Mouse (Mus musculus) neural tube, embryonic 11.5 days (tissue): ENCODE measurements at regions not wholly inside any gene's neighbourhood (a gene's known extent, or its start where the extent isn't known, plus 50 kb on each side); places are given as distances from the start of the nearest gene placed in this dataset.
A peak's percentile ranks its signal among the peaks of the same experiment; 100 is the strongest.

Source experiments
- ATAC-seq: fragments of 200-750 bp; cut with Nextera tagmentation; 2 replicates; pipeline ENCODE4 v1.8.0; 2017; ENCODE audit warnings: moderate number of reproducible peaks, mild to moderate bottlenecking, moderate TSS enrichment, moderate library complexity; ENCODE audit not compliant: insufficient read depth, low FRiP score, low TSS enrichment
- DNase-seq: peaks from one replicate; pipeline ENCODE4 v3.0.0-alpha.2; 2015; ENCODE audit warnings: low spot score
- H3K27ac ChIP-seq: fragments of 300-500 bp; sonication (generic); 2 replicates; pipeline ENCODE4 v1.5.1; 2014; ENCODE audit warnings: low read depth, mild to moderate bottlenecking, low read length
- H3K27me3 ChIP-seq: fragments of 300-500 bp; sonication (generic); 2 replicates; pipeline ENCODE4 v1.6.1; 2014; ENCODE audit warnings: mild to moderate bottlenecking, low read length, mixed read lengths; ENCODE audit not compliant: control insufficient read depth, insufficient read depth
- H3K36me3 ChIP-seq: fragments of 300-500 bp; sonication (generic); 2 replicates; pipeline ENCODE4 v1.6.1; 2014; ENCODE audit warnings: mild to moderate bottlenecking, low read length, moderate library complexity, mixed read lengths; ENCODE audit not compliant: control insufficient read depth, insufficient read depth
- H3K4me1 ChIP-seq: fragments of 300-500 bp; sonication (generic); 2 replicates; pipeline ENCODE4 v1.6.1; 2014; ENCODE audit warnings: low read length, mixed read lengths; ENCODE audit not compliant: control insufficient read depth, insufficient read depth
- H3K4me2 ChIP-seq: fragments of 300-500 bp; sonication (generic); 2 replicates; pipeline ENCODE4 v1.6.1; 2014; ENCODE audit warnings: low read depth, mild to moderate bottlenecking, moderate library complexity
- H3K4me3 ChIP-seq: fragments of 300-500 bp; sonication (generic); 2 replicates; pipeline ENCODE4 v1.5.1; 2014; ENCODE audit warnings: low read depth, low read length
- H3K9ac ChIP-seq: fragments of 300-500 bp; sonication (generic); 2 replicates; pipeline ENCODE4 v1.6.1; 2014; ENCODE audit warnings: mild to moderate bottlenecking, low read length
- H3K9me3 ChIP-seq: fragments of 300-500 bp; sonication (generic); 2 replicates; pipeline ENCODE4 v1.6.1; 2016; ENCODE audit warnings: low read length; ENCODE audit not compliant: control insufficient read depth
- WGBS: fragments of 180-500 bp; shearing (Covaris S2); extraction: QIAGEN DNeasy Blood & Tissue Kit; methylation state at CpG from one replicate; pipeline ENCODE4 v1.1.7; 2014; 5-methylcytosine and 5-hydroxymethylcytosine counted together

DNA sequence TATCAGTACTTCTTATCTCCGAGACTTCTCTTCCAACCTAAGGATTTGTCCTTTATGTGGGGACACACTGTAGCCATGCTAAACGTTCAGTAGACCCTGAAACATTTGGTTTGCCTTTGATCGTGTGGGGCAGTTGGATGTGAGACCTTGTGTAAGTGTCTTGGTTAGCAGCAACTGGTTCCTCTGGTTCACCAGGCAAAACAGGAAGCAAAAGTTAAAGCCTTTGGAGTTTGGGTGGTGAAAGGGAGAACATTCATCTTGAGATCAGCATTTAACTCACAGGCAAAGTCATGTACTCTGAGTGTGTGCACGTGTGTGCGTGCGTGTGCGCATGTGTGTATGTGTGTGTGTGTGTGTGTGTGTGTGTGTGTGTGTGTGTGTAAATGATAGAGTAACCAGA lies 130.3 kb upstream of the L3mbtl4 start:
- Histone ChIP-seq H3K36me3 (no peaks in the 10 kb centered on the region), H3K9me3 (no peaks in the 10 kb centered on the region), H3K27me3 (no peaks in the 10 kb centered on the region), H3K4me2 (no peak overlapping the region), H3K4me3 (no peak overlapping the region), H3K27ac (no peak overlapping the region), H3K9ac (no peak overlapping the region), H3K4me1 (no peaks in the 10 kb centered on the region)
- DNase-seq (no peak), ATAC-seq (no peak)
- 89% methylated on average over 7 of the region's 7 CpGs for WGBS

GRCm38 (mm10) chr17:68149237-68149792 lies 124.3 kb upstream of the L3mbtl4 start:
- Histone ChIP-seq H3K4me2 (no peak overlapping the region), H3K9ac (no peak overlapping the region), H3K27me3 (no peaks in the 10 kb centered on the region), H3K4me1 (no peaks in the 10 kb centered on the region), H3K4me3 (no peak overlapping the region), H3K9me3 (no peaks in the 10 kb centered on the region), H3K36me3 (no peaks in the 10 kb centered on the region), H3K27ac (no peak overlapping the region)
- WGBS = 93% methylated on average over 10 of the region's 10 CpGs
- ATAC-seq (no peak), DNase-seq (no peak)

- DNase-seq (no peak), ATAC-seq (no peak)
- no peaks in the 10 kb centered on the region for H3K4me1 ChIP-seq
- H3K27ac ChIP-seq = no peak overlapping the region
- H3K4me3 ChIP-seq = no peak overlapping the region
- no peaks in the 10 kb centered on the region for H3K27me3 ChIP-seq
- no peaks in the 10 kb centered on the region for H3K36me3 ChIP-seq
- no peaks in the 10 kb centered on the region for H3K9me3 ChIP-seq
- H3K4me2 ChIP-seq = no peak overlapping the region
- 90% methylated on average over 11 of the region's 11 CpGs for WGBS
- H3K9ac ChIP-seq = no peak overlapping the region
These were observed 121.0 kb upstream of the L3mbtl4 start for GRCm38 (mm10) chr17:68152438-68153120.

DNA sequence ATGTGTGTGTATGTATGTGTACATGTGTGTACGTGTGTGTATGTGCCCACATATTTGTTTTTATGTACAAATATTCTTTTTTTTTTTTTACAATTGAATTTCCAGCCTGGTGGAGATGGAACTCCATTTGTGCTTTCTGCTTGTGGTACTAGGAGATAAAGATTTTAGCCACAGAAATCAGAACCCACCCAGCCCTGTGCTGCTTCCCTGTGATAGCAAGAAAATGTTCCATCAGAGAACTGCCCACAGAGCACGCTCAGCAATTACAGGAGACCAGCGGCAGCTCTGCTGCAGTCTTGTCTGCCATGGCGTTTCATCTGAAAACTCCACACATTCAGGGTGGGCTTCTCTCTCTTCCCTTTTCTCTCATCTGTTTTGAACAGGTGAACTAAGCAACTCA lies 118.7 kb upstream of the L3mbtl4 start:
- DNase-seq (no peak), ATAC-seq (no peak)
- H3K4me1 ChIP-seq = no peaks in the 10 kb centered on the region; the same call in 1 of the 2 replicates
- no peak overlapping the region for H3K4me3 ChIP-seq
- H3K27me3 ChIP-seq = no peaks in the 10 kb centered on the region
- H3K27ac ChIP-seq = no peak overlapping the region
- no peak overlapping the region for H3K4me2 ChIP-seq
- WGBS = 82% methylated on average over 4 of the region's 4 CpGs
- no peaks in the 10 kb centered on the region for H3K36me3 ChIP-seq
- H3K9ac ChIP-seq = no peak overlapping the region
- H3K9me3 ChIP-seq = no peaks in the 10 kb centered on the region

GRCm38 (mm10) chr17:68158172-68158651 lies 115.4 kb upstream of the L3mbtl4 start:
- Histone ChIP-seq H3K36me3 (no peaks in the 10 kb centered on the region), H3K4me1 (no peaks in the 10 kb centered on the region; the same call in 1 of the 2 replicates), H3K9ac (no peak overlapping the region), H3K4me2 (no peak overlapping the region), H3K27ac (no peak overlapping the region), H3K27me3 (no peaks in the 10 kb centered on the region), H3K4me3 (no peak overlapping the region), H3K9me3 (no peaks in the 10 kb centered on the region)
- no peak for DNase-seq
- ATAC-seq = no peak
- 49% methylated on average over 13 of the region's 13 CpGs for WGBS

GRCm38 (mm10) chr17:68161107-68161506 lies 112.5 kb upstream of the L3mbtl4 start:
- Histone ChIP-seq H3K27ac (no peak overlapping the region), H3K9me3 (no peaks in the 10 kb centered on the region), H3K4me1 (no peaks in the 10 kb centered on the region; the same call in 1 of the 2 replicates), H3K4me2 (no peak overlapping the region), H3K27me3 (no peaks in the 10 kb centered on the region), H3K4me3 (no peak overlapping the region), H3K36me3 (no peaks in the 10 kb centered on the region), H3K9ac (no peak overlapping the region)
- no peak for ATAC-seq
- no peak for DNase-seq
- WGBS = 85% methylated on average over 2 of the region's 2 CpGs

GRCm38 (mm10) chr17:68163545-68163944 lies 110.1 kb upstream of the L3mbtl4 start:
- Histone ChIP-seq H3K9me3 (no peaks in the 10 kb centered on the region), H3K4me2 (no peak overlapping the region), H3K36me3 (no peaks in the 10 kb centered on the region), H3K4me3 (no peak overlapping the region), H3K9ac (no peak overlapping the region), H3K27me3 (no peaks in the 10 kb centered on the region), H3K4me1 (no peaks in the 10 kb centered on the region), H3K27ac (no peak overlapping the region)
- DNase-seq (peak; percentile 17), ATAC-seq (no peak)
- WGBS = 51% methylated on average over 4 of the region's 4 CpGs

GRCm38 (mm10) chr17:68164666-68165065 lies 108.9 kb upstream of the L3mbtl4 start:
- Histone ChIP-seq H3K9ac (no peak overlapping the region), H3K36me3 (no peaks in the 10 kb centered on the region), H3K27me3 (no peaks in the 10 kb centered on the region), H3K4me1 (no peaks in the 10 kb centered on the region), H3K9me3 (no peaks in the 10 kb centered on the region), H3K27ac (no peak overlapping the region), H3K4me2 (no peak overlapping the region), H3K4me3 (no peak overlapping the region)
- 76% methylated on average over 2 of the region's 2 CpGs for WGBS
- DNase-seq (no peak), ATAC-seq (no peak)

- WGBS = 79% methylated on average over 15 of the region's 15 CpGs
- no peak for ATAC-seq
These were observed 108.3 kb upstream of the L3mbtl4 start for GRCm38 (mm10) chr17:68165171-68165825.

More at GRCm38 (mm10) chr17:68165171-68165825, 108.3 kb upstream of the L3mbtl4 start:
- no peak for DNase-seq
- H3K9me3 ChIP-seq = no peaks in the 10 kb centered on the region
- no peak overlapping the region for H3K4me2 ChIP-seq
- H3K27ac ChIP-seq = no peak overlapping the region
- H3K9ac ChIP-seq = no peak overlapping the region
- no peaks in the 10 kb centered on the region for H3K36me3 ChIP-seq
- H3K4me3 ChIP-seq = no peak overlapping the region
- no peaks in the 10 kb centered on the region for H3K4me1 ChIP-seq
- no peaks in the 10 kb centered on the region for H3K27me3 ChIP-seq
